Mouse (Mus musculus) midbrain, postnatal 0 days (tissue): ENCODE measurements at regions not wholly inside any gene's neighbourhood (a gene's known extent, or its start where the extent isn't known, plus 50 kb on each side); places are given as distances from the start of the nearest gene placed in this dataset.

ENCODE experiments used
- ATAC-seq: fragments of 200-750 bp; cut with Nextera tagmentation; 2 replicates; pipeline ENCODE4 v1.8.0; 2017; ENCODE audit warnings: moderate number of reproducible peaks, mild to moderate bottlenecking, moderate TSS enrichment, moderate library complexity; ENCODE audit not compliant: low FRiP score
- DNase-seq: peaks from one replicate; pipeline ENCODE4 v3.0.0-alpha.2; 2015; ENCODE audit warnings: low spot score
- H3K27ac ChIP-seq: fragments of 300-500 bp; sonication (generic); 2 replicates; pipeline ENCODE4 v1.5.1; 2014; ENCODE audit warnings: low read depth, mild to moderate bottlenecking, low read length, mixed read lengths
- H3K27me3 ChIP-seq: fragments of 300-500 bp; sonication (generic); 2 replicates; pipeline ENCODE4 v1.6.1; 2014; ENCODE audit warnings: low read length, control low read depth, mixed read lengths; ENCODE audit not compliant: insufficient read depth
- H3K36me3 ChIP-seq: fragments of 300-500 bp; sonication (generic); 2 replicates; pipeline ENCODE4 v1.6.1; 2014; ENCODE audit warnings: low read length, control low read depth, mixed read lengths; ENCODE audit not compliant: insufficient read depth
- H3K4me1 ChIP-seq: fragments of 300-500 bp; sonication (generic); 2 replicates; pipeline ENCODE4 v1.6.1; 2014; ENCODE audit warnings: mild to moderate bottlenecking, control low read depth, antibody characterized with exemption, low read length, mixed read lengths; ENCODE audit not compliant: insufficient read depth
- H3K4me2 ChIP-seq: fragments of 300-500 bp; sonication (generic); 2 replicates; pipeline ENCODE4 v1.6.1; 2014; ENCODE audit warnings: low read depth, mild to moderate bottlenecking, low read length, mixed read lengths; ENCODE audit not compliant: poor library complexity, severe bottlenecking
- H3K4me3 ChIP-seq: fragments of 300-500 bp; sonication (generic); 2 replicates; pipeline ENCODE4 v1.5.1; 2014; ENCODE audit warnings: low read depth, mild to moderate bottlenecking, low read length, moderate library complexity
- H3K9ac ChIP-seq: fragments of 300-500 bp; sonication (generic); replicated peaks from 2 replicates; pipeline ENCODE4 v1.6.1; 2014; ENCODE audit warnings: mild to moderate bottlenecking, low read length, moderate library complexity, mixed read lengths; ENCODE audit not compliant: poor library complexity, severe bottlenecking
- H3K9me3 ChIP-seq: fragments of 300-500 bp; sonication (generic); 2 replicates; pipeline ENCODE4 v1.6.1; 2016; ENCODE audit warnings: low read length, control low read depth
- CTCF ChIP-seq: IDR thresholded peaks from 2 replicates; pipeline ENCODE4 v1.5.1; 2016; ENCODE audit warnings: antibody characterized with exemption, mild to moderate bottlenecking
- WGBS: fragments of 180-500 bp; shearing (Covaris S2); extraction: QIAGEN DNeasy Blood & Tissue Kit; methylation state at CpG from one replicate; pipeline ENCODE4 v1.1.7; 2014; 5-methylcytosine and 5-hydroxymethylcytosine counted together

DNA sequence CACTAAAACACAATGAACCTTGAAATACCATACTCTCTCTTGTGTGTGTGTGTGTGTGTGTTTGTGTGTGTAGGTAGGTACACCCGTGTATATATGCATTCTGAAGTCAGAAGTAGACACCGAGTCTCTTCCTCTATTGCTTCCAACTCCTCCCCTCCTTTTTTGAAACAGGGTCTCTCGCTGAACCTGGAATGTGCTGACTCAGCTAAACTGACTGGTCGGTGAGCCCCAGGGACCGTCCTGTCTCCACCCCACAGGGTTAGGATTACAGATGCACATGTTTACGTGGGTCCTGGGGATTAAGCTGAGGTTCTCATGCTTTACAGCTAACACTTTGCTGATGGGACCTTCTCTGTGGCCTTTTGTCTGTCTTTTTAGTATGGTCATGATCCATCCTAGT lies 74.8 kb upstream of the Nfil3 start:
- no peak for DNase-seq
- no peak overlapping the region for H3K27ac ChIP-seq
- no peak overlapping the region for H3K9ac ChIP-seq
- no peak overlapping the region for H3K4me3 ChIP-seq
- H3K36me3 ChIP-seq: no peaks in the 10 kb centered on the region
- no peaks in the 10 kb centered on the region for H3K27me3 ChIP-seq
- no peak for ATAC-seq
- H3K4me1 ChIP-seq: no peaks in the 10 kb centered on the region
- no peaks in the 10 kb centered on the region for H3K9me3 ChIP-seq
- no peak overlapping the region for H3K4me2 ChIP-seq
- WGBS: 85% methylated on average over 6 of the region's 6 CpGs
- no peak for TF ChIP-seq CTCF

DNA sequence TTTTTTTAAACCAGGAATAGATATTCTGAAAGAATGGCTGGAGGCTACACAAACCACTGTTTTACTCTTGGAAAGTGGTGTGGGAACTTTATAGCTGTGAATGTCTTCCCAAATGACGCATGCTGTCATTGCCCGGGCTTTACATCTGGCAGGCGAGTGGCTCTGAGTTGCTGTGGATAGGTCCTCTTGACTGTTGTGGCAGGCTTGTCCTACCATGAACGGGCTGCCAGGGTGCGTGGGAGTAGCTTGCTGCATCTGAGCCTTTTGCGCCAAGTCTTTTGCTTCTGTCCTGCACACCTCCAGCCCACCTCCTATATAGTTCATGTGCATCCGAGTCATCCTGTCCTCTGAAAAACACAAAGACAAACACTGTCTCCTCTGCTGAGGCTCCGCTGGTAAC lies 72.3 kb upstream of the Nfil3 start:
- WGBS: 81% methylated on average over 8 of the region's 8 CpGs
- Histone ChIP-seq H3K27me3 (no peaks in the 10 kb centered on the region), H3K9ac (no peak overlapping the region), H3K9me3 (no peaks in the 10 kb centered on the region), H3K4me2 (no peak overlapping the region), H3K36me3 (no peaks in the 10 kb centered on the region), H3K4me3 (no peak overlapping the region), H3K4me1 (no peaks in the 10 kb centered on the region), H3K27ac (no peak overlapping the region)
- TF ChIP-seq CTCF: no peak
- ATAC-seq: no peak
- no peak for DNase-seq

DNA sequence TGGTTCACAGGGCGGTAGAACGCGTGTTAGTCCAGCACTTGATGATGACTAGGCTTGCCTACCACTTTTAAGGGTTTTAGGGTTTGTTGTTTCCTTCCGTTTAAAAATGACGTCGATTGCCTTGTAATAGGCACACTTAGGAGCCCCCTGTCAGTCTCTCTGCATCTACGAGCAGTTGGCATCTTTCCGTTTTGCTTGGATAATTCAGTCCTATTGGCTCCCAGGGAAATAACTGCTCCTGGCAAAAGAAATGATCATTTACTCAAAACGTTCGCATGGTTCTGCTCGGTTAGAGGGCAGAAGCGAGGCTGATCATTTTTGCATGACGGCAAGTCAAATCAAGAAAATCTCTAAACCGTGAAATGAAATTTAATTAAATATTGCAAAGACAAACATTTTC lies 71.9 kb upstream of the Nfil3 start:
- DNase-seq (peak; percentile 44), ATAC-seq (no peak)
- H3K4me1 ChIP-seq: no peaks in the 10 kb centered on the region
- no peak overlapping the region for H3K9ac ChIP-seq
- no peak overlapping the region for H3K27ac ChIP-seq
- no peaks in the 10 kb centered on the region for H3K36me3 ChIP-seq
- no peaks in the 10 kb centered on the region for H3K27me3 ChIP-seq
- H3K9me3 ChIP-seq: no peaks in the 10 kb centered on the region
- WGBS: 74% methylated on average over 14 of the region's 14 CpGs
- no peak overlapping the region for H3K4me2 ChIP-seq
- no peak for TF ChIP-seq CTCF
- no peak overlapping the region for H3K4me3 ChIP-seq

DNA sequence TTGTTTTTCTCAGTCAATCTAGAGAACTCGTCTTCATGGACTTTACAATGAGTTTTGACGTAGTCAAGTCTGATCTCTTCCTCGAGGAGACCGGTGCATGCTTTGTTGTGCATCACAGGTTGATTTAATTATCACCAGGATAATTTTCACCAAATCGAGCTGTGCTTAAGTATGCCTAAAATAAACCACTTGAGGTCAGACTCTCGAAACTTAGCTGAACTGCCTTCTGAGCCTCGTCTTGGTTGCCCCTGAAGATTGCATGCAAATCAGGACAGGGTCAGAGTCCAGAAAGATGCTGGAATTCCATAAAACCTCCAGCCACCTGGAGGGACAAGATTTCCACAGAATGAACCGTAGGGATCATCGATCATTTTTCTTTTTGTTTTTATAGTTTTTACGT lies 71.3 kb upstream of the Nfil3 start:
- Histone ChIP-seq H3K4me2 (no peak overlapping the region), H3K9ac (no peak overlapping the region), H3K4me3 (no peak overlapping the region), H3K27ac (no peak overlapping the region), H3K36me3 (no peaks in the 10 kb centered on the region), H3K4me1 (no peaks in the 10 kb centered on the region), H3K9me3 (no peaks in the 10 kb centered on the region), H3K27me3 (no peaks in the 10 kb centered on the region)
- ATAC-seq (no peak), DNase-seq (no peak)
- WGBS: 83% methylated on average over 10 of the region's 10 CpGs
- TF ChIP-seq CTCF: no peak

DNA sequence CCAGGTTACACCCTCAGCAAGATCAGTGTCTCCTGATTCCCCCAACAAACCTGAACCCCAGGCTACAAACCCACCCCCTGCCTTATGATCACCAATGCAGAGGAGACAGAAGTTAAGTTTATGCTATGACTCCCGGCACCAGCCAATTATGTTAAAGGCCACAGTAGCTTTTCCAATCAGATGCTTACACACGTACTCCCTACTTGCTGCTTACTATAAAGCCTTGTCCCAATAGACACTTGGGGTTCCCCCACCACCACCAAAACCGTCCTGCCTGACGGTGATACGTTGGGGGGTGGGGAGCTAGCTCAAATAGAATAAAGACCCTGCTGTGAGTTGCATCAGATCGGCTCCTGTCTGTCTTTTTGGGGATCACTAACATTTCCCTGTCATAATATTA lies 70.5 kb upstream of the Nfil3 start:
- no peak for TF ChIP-seq CTCF
- Histone ChIP-seq H3K4me3 (no peak overlapping the region), H3K9me3 (no peaks in the 10 kb centered on the region), H3K36me3 (no peaks in the 10 kb centered on the region), H3K27me3 (no peaks in the 10 kb centered on the region), H3K9ac (no peak overlapping the region), H3K4me1 (no peaks in the 10 kb centered on the region), H3K4me2 (no peak overlapping the region), H3K27ac (no peak overlapping the region)
- no peak for ATAC-seq
- WGBS: 81% methylated on average over 6 of the region's 6 CpGs
- no peak for DNase-seq

DNA sequence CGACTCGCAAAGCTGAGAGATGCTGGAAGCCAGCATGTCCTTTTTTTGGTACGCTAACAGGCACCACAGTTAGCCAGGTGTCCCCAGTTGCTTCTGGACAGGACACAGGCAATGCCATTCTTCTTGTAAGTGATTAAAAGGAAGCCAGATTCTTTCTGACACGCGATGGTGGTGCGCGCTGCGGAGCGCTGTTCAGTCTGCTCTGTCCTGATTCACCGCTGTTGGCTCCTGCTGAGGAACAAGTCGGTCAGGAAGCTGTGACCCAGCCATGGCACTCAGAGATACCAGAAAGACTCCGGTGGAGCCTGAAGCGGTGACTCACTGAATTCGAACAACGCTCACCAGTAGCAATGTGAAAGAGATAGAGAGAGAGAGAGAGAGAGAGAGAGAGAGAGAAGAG lies 68.3 kb upstream of the Nfil3 start:
- no peak for ATAC-seq

More for the DNA sequence above, 68.3 kb upstream of the Nfil3 start:
- no peak overlapping the region for H3K4me2 ChIP-seq
- H3K4me3 ChIP-seq: no peak overlapping the region
- H3K27me3 ChIP-seq: no peaks in the 10 kb centered on the region
- DNase-seq: no peak
- H3K27ac ChIP-seq: no peak overlapping the region
- no peak overlapping the region for H3K9ac ChIP-seq
- TF ChIP-seq CTCF: no peak
- no peaks in the 10 kb centered on the region for H3K36me3 ChIP-seq
- 92% methylated on average over 15 of the region's 15 CpGs for WGBS
- no peaks in the 10 kb centered on the region for H3K4me1 ChIP-seq
- H3K9me3 ChIP-seq: no peaks in the 10 kb centered on the region
